ENCODE assay signal across 8 mouse cellular contexts in genomic region chr11:4865645-4866251, GRCm38 (mm10). TPM values are rescaled to one million over a fixed set of nuclear protein-coding genes. Genes with fewer than 3 reads are reported as not detected.
A peak's percentile ranks its signal among the peaks of the same experiment; 100 is the strongest.
DNase-seq lines count a peak whose midpoint lies in the region; ATAC-seq and TF ChIP-seq lines count a peak whose summit lies in the region.

No protein-coding gene starts in this region.

- H3K27me3 ChIP-seq in kidney, embryonic 14.5 days (ENCODE audit: control insufficient read depth, insufficient read depth, low read length): no peaks in the 10 kb centered on the region
- H3K27me3 ChIP-seq in ES-Bruce4 (ENCODE audit: control insufficient read depth, insufficient read depth, low read length, poor library complexity, severe bottlenecking): no peaks in the 10 kb centered on the region

- no peaks in the 10 kb centered on the region for H3K36me3 ChIP-seq in kidney, embryonic 14.5 days (ENCODE audit: control insufficient read depth, insufficient read depth, low read length)
- H3K36me3 ChIP-seq in ES-Bruce4 (ENCODE audit: control insufficient read depth, insufficient read depth, low read length, poor library complexity, severe bottlenecking): no peaks in the 10 kb centered on the region

- H3K27ac ChIP-seq in kidney, embryonic 14.5 days (ENCODE audit: low read depth, low read length): no peak overlapping the region
- H3K27ac ChIP-seq in ES-Bruce4 (ENCODE audit: insufficient read depth, low read length): no peak overlapping the region

- no peak overlapping the region for H3K4me3 ChIP-seq in kidney, embryonic 14.5 days (ENCODE audit: low read length)
- no peak overlapping the region for H3K4me3 ChIP-seq in ES-Bruce4 (ENCODE audit: low read depth, low read length)

- TF ChIP-seq CTCF in ES-Bruce4 (IDR thresholded peaks at IDR 0.05; ENCODE audit: low read depth, low read length): peak; percentile 34
- TF ChIP-seq CTCF in brain, embryonic 14.5 days (IDR thresholded peaks at IDR 0.05; ENCODE audit: borderline replicate concordance, extremely low read depth, insufficient read depth, insufficient read length): peak; percentile 69; the same call in 1 of the 2 replicates

- no peaks in the 10 kb centered on the region for H3K9me3 ChIP-seq in kidney, embryonic 14.5 days (ENCODE audit: control insufficient read depth, low read length)
- H3K9me3 ChIP-seq in ES-Bruce4 (replicated peaks; ENCODE audit: control insufficient read depth, insufficient read depth, low read length, poor library complexity, severe bottlenecking): no peaks in the 10 kb centered on the region

- TF ChIP-seq EP300 in ES-Bruce4 (IDR thresholded peaks at IDR 0.05; ENCODE audit: insufficient read depth, low read depth, low read length): no peak

- no peak overlapping the region for H3K9ac ChIP-seq in kidney, embryonic 14.5 days (ENCODE audit: low read depth, low read length)
- 0 out of 2 replicates have a peak overlapping the region, but pooled peaks have one; percentile 24 for H3K9ac ChIP-seq in ES-Bruce4 (ENCODE audit: low read depth, poor library complexity, severe bottlenecking)

- no peak overlapping the region for H3K4me2 ChIP-seq in kidney, embryonic 14.5 days (replicated peaks; ENCODE audit: low read depth, low read length)

- no peaks in the 10 kb centered on the region for H3K4me1 ChIP-seq in kidney, embryonic 14.5 days (ENCODE audit: control insufficient read depth, insufficient read depth, low read length)
- H3K4me1 ChIP-seq in ES-Bruce4 (ENCODE audit: control insufficient read depth, insufficient read depth, low read length): peaks cover 2% of the 10 kb centered on the region

- no peak for ATAC-seq in kidney, embryonic 14.5 days (ENCODE audit: low FRiP score, low TSS enrichment)
- ATAC-seq in erythroid progenitor cell, adult 5-6 weeks (replicated peaks; ENCODE audit: low FRiP score, poor library complexity, severe bottlenecking): peak; percentile 84

- 39% methylated on average over 9 of the region's 10 CpGs for WGBS in kidney, embryonic 14.5 days

- TF ChIP-seq POLR2A in ES-Bruce4 (IDR thresholded peaks at IDR 0.05; ENCODE audit: insufficient read depth, low read length): no peak
- no peak for TF ChIP-seq POLR2A in brain, embryonic 14.5 days (IDR thresholded peaks at IDR 0.05; ENCODE audit: borderline replicate concordance, extremely low read depth, insufficient read depth, insufficient read length, poor library complexity, severe bottlenecking)

- DNase-seq in kidney, adult 11 months: peak; percentile 41
- DNase-seq in brain, embryonic 14.5 days (ENCODE audit: low read depth): peak; percentile 88
- peak; percentile 57 to 79 for DNase-seq in layer of hippocampus, postnatal 14 days (ENCODE audit: low spot score in 2 of 2)
- peak; percentile 56 to 69 for DNase-seq in natural killer cell, adult 2 months (ENCODE audit: low spot score in 2 of 2)
- peak; percentile 70 for DNase-seq in thymus, postnatal 25 days

RNA-seq across cellular contexts. Expression of gene Nipsnap1, which starts 8.0 kb away (rescaled TPM):
- polyA plus RNA-seq in kidney, embryonic 14.5 days (2014; fragmentation: Nextera tagmentation; extraction: Ambion mirVana): 56.4 and 67.4 TPM in 2 replicates
- polyA plus RNA-seq in ES-Bruce4 (2011; ENCODE audit: insufficient read depth, insufficient read length, low read depth, missing spikeins): 83.4 and 91.2 TPM in 2 replicates
- polyA plus RNA-seq in brain, embryonic 14.5 days (2012; rRNA removed): 101 and 117 TPM in 2 replicates
- not detected in 2 replicates for total RNA-seq in erythroid progenitor cell, adult 5-6 weeks (2015; ENCODE audit: low replicate concordance)
- total RNA-seq in erythroid progenitor cell, adult 5-6 weeks (2017; ENCODE audit: low replicate concordance): 1.3 and 12.7 TPM in 2 replicates
- 10 to 100 TPM; 83.4 to 91.1 TPM for total RNA-seq in layer of hippocampus, postnatal 14 days (2021)

RNA-seq across cellular contexts. Expression of gene Nf2, which starts 16.4 kb away (rescaled TPM):
- 21.6 and 48.1 TPM in 2 replicates for polyA plus RNA-seq in kidney, embryonic 14.5 days (2014; fragmentation: Nextera tagmentation; extraction: Ambion mirVana)
- polyA plus RNA-seq in ES-Bruce4 (2011; ENCODE audit: insufficient read depth, insufficient read length, low read depth, missing spikeins): 77.7 and 81.5 TPM in 2 replicates
- polyA plus RNA-seq in brain, embryonic 14.5 days (2012; rRNA removed): 82.3 and 96.3 TPM in 2 replicates
- total RNA-seq in erythroid progenitor cell, adult 5-6 weeks (2015; ENCODE audit: low replicate concordance): 7.2 and 7.5 TPM in 2 replicates
- total RNA-seq in erythroid progenitor cell, adult 5-6 weeks (2017; ENCODE audit: low replicate concordance): 18.2 and 19.0 TPM in 2 replicates
- 100 to 1,000 TPM; 148 to 156 TPM for total RNA-seq in layer of hippocampus, postnatal 14 days (2021)

RNA-seq across cellular contexts. Expression of gene Thoc5, which starts 29.4 kb away (rescaled TPM):
- polyA plus RNA-seq in kidney, embryonic 14.5 days (2014; fragmentation: Nextera tagmentation; extraction: Ambion mirVana): 39.4 and 47.1 TPM in 2 replicates
- 51.3 and 52.3 TPM in 2 replicates for polyA plus RNA-seq in ES-Bruce4 (2011; ENCODE audit: insufficient read depth, insufficient read length, low read depth, missing spikeins)
- 75.1 and 84.7 TPM in 2 replicates for polyA plus RNA-seq in brain, embryonic 14.5 days (2012; rRNA removed)
- total RNA-seq in erythroid progenitor cell, adult 5-6 weeks (2015; ENCODE audit: low replicate concordance): 3.6 and 4.6 TPM in 2 replicates
- 8.3 and 12.7 TPM in 2 replicates for total RNA-seq in erythroid progenitor cell, adult 5-6 weeks (2017; ENCODE audit: low replicate concordance)
- 10 to 100 TPM; 35.5 to 40.3 TPM for total RNA-seq in layer of hippocampus, postnatal 14 days (2021)
